Mouse (Mus musculus) ES-CJ7 (cell line): ENCODE measurements around the gene Atp11a.
A peak's percentile ranks its signal among the peaks of the same experiment; 100 is the strongest.

Experiments
- DNase-seq: peaks from one replicate; pipeline ENCODE4 v3.0.0; 2011; ENCODE audit warnings: low read depth, low spot score

The Atp11a gene

GRCm38 (mm10) chr8:12873357-12874046, 116.7 kb downstream of the Atp11a start, which contains the start of gene Mcf2l:
TSS of gene Mcf2l (plus strand) at chr8:12873806.
- peak; percentile 99 for DNase-seq

- no peak for DNase-seq
Observed at GRCm38 (mm10) chr8:12874194-12874791, 117.5 kb downstream of the Atp11a start.

GRCm38 (mm10) chr8:12874971-12875370, 118.2 kb downstream of the Atp11a start:
- no peak for DNase-seq

GRCm38 (mm10) chr8:12877126-12877525, 120.3 kb downstream of the Atp11a start:
- no peak for DNase-seq

- DNase-seq: no peak
Observed at GRCm38 (mm10) chr8:12880163-12880562, 123.3 kb downstream of the Atp11a start.

GRCm38 (mm10) chr8:12883051-12884004, 126.5 kb downstream of the Atp11a start:
- DNase-seq: no peak

- no peak for DNase-seq
Observed at GRCm38 (mm10) chr8:12887772-12888435, 131.1 kb downstream of the Atp11a start.

GRCm38 (mm10) chr8:12889046-12889598, 132.3 kb downstream of the Atp11a start:
- DNase-seq: no peak

GRCm38 (mm10) chr8:12892882-12893446, 136.2 kb downstream of the Atp11a start:
- no peak for DNase-seq

- DNase-seq: no peak
Observed at GRCm38 (mm10) chr8:12893797-12894578, 137.2 kb downstream of the Atp11a start.

- no peak for DNase-seq
Observed at GRCm38 (mm10) chr8:12894783-12895534, 138.1 kb downstream of the Atp11a start.

GRCm38 (mm10) chr8:12895535-12896150, 138.8 kb downstream of the Atp11a start:
- peak; percentile 66 for DNase-seq

- DNase-seq: peak; percentile 77
Observed at GRCm38 (mm10) chr8:12896494-12897373, 139.9 kb downstream of the Atp11a start.

GRCm38 (mm10) chr8:12897815-12898214, 141.0 kb downstream of the Atp11a start:
- no peak for DNase-seq

GRCm38 (mm10) chr8:12903790-12904415, 147.1 kb downstream of the Atp11a start:
- DNase-seq: peak; percentile 31

GRCm38 (mm10) chr8:12905122-12905521, 148.3 kb downstream of the Atp11a start:
- DNase-seq: no peak

GRCm38 (mm10) chr8:12905599-12906321, 148.9 kb downstream of the Atp11a start:
- no peak for DNase-seq
